Mouse (Mus musculus) midbrain, embryonic 16.5 days (tissue): Measurements from ENCODE around the gene Dlgap5. TPM values are rescaled to one million over a fixed set of nuclear protein-coding genes. Genes with fewer than 3 reads are reported as not detected.
"Not testable (repeated sequence)": the region's sequence is repeated elsewhere in the genome, so short reads cannot be mapped to it uniquely, and the experiment has no call there.

Source experiments
- ATAC-seq: fragments of 200-750 bp; cut with Nextera tagmentation; 2 replicates; pipeline ENCODE4 v1.8.0; 2017; ENCODE audit warnings: moderate TSS enrichment
- H3K27ac ChIP-seq: fragments of 300-500 bp; sonication (generic); 2 replicates; pipeline ENCODE4 v1.5.1; 2014; ENCODE audit warnings: mild to moderate bottlenecking, low read length, mixed read lengths
- H3K27me3 ChIP-seq: fragments of 300-500 bp; sonication (generic); 2 replicates; pipeline ENCODE4 v1.6.1; 2014; ENCODE audit warnings: low read depth, low read length, mixed read lengths; ENCODE audit not compliant: control insufficient read depth, insufficient read depth
- H3K36me3 ChIP-seq: fragments of 300-500 bp; sonication (generic); 2 replicates; pipeline ENCODE4 v1.6.1; 2014; ENCODE audit warnings: mild to moderate bottlenecking, low read length, moderate library complexity, mixed read lengths; ENCODE audit not compliant: control insufficient read depth, insufficient read depth
- H3K4me1 ChIP-seq: fragments of 300-500 bp; sonication (generic); 2 replicates; pipeline ENCODE4 v1.6.1; 2014; ENCODE audit warnings: mild to moderate bottlenecking, low read length, mixed read lengths; ENCODE audit not compliant: control insufficient read depth, insufficient read depth
- H3K4me2 ChIP-seq: fragments of 300-500 bp; sonication (generic); 2 replicates; pipeline ENCODE4 v1.6.1; 2014; ENCODE audit warnings: mild to moderate bottlenecking, low read length, mixed read lengths
- H3K4me3 ChIP-seq: fragments of 300-500 bp; sonication (generic); 2 replicates; pipeline ENCODE4 v1.5.1; 2014; ENCODE audit warnings: low read depth, mild to moderate bottlenecking, low read length, moderate library complexity, mixed read lengths
- H3K9ac ChIP-seq: fragments of 300-500 bp; sonication (generic); 2 replicates; pipeline ENCODE4 v1.6.1; 2014; ENCODE audit warnings: low read depth, low read length, mixed read lengths
- H3K9me3 ChIP-seq: fragments of 300-500 bp; sonication (generic); replicated peaks from 2 replicates; pipeline ENCODE4 v1.6.1; 2014; ENCODE audit warnings: mild to moderate bottlenecking, low read length, mixed read lengths; ENCODE audit not compliant: control insufficient read depth, poor library complexity, severe bottlenecking
- WGBS: fragments of 180-500 bp; shearing (Covaris S2); extraction: QIAGEN DNeasy Blood & Tissue Kit; methylation state at CpG from one replicate; pipeline ENCODE4 v1.1.7; 2014; 5-methylcytosine and 5-hydroxymethylcytosine counted together
- polyA plus RNA-seq: library from polyadenylated mRNA; unstranded; fragments of >200 nt; fragmentation: Nextera tagmentation; extraction: Ambion mirVana; gene quantifications from 2 replicates; pipeline ENCODE4 v1.2.1, GENCODE M21; 2015

Dlgap5 gene
- polyA plus RNA-seq = 3.8 and 4.4 TPM in 2 replicates

DNA sequence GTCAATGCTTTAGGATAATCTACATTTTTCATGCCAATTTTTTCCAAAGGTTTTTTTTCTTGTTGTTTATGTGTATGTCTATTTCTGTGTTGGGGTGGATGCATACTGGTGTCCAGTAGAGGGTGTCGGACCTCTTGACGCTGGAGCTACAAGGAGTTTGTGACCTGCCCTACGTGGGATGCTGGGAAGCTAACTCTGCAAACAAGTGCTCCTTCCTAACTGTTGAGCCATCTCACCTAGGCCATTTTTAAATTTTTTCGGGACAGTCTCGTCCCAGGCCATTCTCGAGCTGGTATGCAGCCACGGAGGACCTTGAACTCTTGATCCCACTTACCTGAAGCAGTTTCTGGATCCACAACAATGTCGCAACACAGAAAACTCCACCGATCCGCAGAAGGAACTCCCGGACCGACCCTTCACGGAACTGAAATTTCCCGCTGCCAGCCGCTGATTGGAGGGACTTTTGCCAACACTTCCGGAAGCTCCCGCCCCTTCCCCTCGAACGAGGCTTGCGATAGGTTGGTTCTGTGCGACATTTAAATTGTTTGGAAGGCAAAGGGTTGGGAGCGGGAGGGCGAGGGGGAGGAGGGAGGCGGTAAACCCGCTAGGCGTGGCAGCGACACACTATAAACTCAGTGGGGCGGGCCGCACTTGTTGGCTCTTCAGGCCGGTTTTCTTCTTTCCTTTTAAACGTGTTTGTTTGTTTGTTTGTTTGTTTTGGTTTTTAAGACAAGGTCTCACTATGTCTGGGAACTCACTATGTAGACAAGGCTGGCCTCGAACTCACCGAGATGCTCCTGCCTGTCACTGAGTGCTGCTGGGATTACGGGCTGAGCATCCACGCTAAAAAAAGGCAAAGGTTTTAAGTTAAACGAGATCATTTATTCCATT lies at the start of gene Dlgap5:
Gene Dlgap5 (minus strand): TSS at position 633 of the 891 bp plus-strand sequence.
- peaks cover 7% of the 10 kb centered on the region for H3K4me1 ChIP-seq
- H3K36me3 ChIP-seq = no peaks in the 10 kb centered on the region
- ATAC-seq = peak; percentile 98
- peak within 1 kb of the TSS; percentile 67 for H3K4me2 ChIP-seq
- no peak within 1 kb of the TSS for H3K27ac ChIP-seq
- no peaks in the 10 kb centered on the region for H3K27me3 ChIP-seq
- H3K4me3 ChIP-seq = peak within 1 kb of the TSS; percentile 36
- H3K9me3 ChIP-seq = no peaks in the 10 kb centered on the region
- whole genome bisulfite sequencing = under 1% methylated on average over 36 of the region's 36 CpGs
- peak within 1 kb of the TSS; percentile 1; the same call in 1 of the 2 replicates for H3K9ac ChIP-seq

DNA sequence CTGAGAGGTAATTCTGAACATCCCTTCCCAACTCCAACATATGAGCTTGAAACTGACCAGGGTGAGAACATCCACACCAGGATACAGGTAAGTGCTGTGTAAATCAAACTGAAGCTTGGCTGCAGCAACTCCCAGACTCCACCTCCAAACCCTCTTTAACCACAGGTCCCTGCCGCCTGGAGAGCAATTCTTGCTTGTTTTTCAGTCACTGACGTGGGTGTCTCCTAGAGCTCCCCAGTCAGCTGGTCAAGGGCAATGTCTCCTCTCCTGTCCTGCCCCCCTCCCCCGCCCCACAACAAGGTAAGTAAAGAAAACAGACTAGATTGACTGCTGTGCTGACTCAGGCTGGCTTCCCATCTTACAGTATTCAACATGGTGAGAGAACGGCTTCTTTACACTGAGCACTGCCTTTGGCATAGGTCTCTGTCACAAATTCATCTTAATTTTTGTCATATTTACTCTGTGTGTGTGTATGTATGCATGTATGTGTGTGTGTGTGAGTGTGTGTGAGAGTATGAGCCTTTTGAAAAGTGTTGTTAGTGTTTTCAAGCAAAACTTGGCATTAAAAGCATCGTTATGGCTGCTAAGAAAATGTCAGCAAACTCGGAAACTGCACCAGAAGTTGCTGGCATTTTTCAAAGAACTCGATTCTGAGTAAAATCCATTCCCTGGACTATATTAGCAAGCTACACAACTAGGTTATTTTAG lies 47.4 kb upstream of the Dlgap5 start:
- ATAC-seq = no peak
- Histone ChIP-seq H3K36me3 (no peaks in the 10 kb centered on the region), H3K4me3 (no peak overlapping the region), H3K27me3 (no peaks in the 10 kb centered on the region), H3K4me1 (no peaks in the 10 kb centered on the region), H3K9me3 (no peaks in the 10 kb centered on the region), H3K4me2 (no peak overlapping the region), H3K27ac (no peak overlapping the region), H3K9ac (no peak overlapping the region)
- 55% methylated on average over 7 of the region's 7 CpGs for WGBS

DNA sequence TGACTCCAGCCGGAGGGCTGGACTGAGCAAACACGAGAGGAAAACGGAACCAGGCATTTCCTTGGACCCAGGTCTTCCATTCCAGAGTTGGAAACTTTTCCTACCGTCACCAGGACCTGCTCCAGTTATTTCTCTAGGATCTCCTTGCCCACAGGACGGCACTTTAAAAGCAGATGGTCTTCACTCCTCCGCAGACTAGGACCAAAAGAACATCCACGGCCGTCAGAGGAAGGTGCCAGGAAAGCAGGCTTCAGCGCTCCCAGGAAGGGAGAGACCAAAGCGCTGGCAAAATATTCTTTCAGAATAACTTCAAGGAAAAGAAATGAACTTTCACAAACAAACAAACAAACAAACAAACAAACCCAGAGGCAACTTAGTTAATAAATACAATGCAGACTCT lies 46.2 kb upstream of the Dlgap5 start:
- Histone ChIP-seq H3K4me1 (no peaks in the 10 kb centered on the region), H3K9ac (no peak overlapping the region), H3K27me3 (no peaks in the 10 kb centered on the region), H3K36me3 (no peaks in the 10 kb centered on the region), H3K27ac (no peak overlapping the region), H3K9me3 (no peaks in the 10 kb centered on the region), H3K4me3 (no peak overlapping the region), H3K4me2 (no peak overlapping the region)
- no peak for ATAC-seq
- 86% methylated on average over 10 of the region's 10 CpGs for WGBS

DNA sequence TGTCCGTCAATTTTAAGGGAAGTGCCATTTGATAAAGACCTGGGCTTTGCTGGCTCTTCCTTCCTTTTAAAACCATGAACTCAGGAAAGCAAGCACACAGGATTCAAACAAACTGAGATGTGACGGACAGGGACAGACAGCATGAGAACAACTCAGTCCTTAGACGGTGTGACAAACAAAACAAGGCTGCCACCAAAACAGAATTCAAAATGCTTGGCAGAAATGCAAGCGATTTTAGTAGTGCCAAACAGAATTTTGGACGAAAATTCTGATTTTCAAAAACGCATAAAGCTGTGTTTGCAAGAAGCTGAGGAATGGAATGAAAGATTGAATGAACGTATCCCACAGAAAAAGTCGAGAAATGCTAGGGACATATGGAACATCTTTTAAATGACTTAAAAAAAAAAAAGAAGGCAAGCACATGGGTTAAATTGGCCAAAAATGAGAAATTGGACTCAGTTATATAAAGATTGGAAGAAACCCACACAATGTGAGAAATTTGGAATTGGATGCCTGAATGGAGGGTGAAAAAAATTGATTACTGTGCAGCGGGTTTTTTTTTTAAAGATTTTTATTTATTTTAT lies 44.8 kb upstream of the Dlgap5 start:
- no peak for ATAC-seq
- Histone ChIP-seq H3K9me3 (no peaks in the 10 kb centered on the region), H3K27me3 (no peaks in the 10 kb centered on the region), H3K4me3 (no peak overlapping the region), H3K4me2 (no peak overlapping the region), H3K36me3 (no peaks in the 10 kb centered on the region), H3K9ac (no peak overlapping the region), H3K27ac (no peak overlapping the region), H3K4me1 (no peaks in the 10 kb centered on the region)
- 86% methylated on average over 9 of the region's 9 CpGs for WGBS

DNA sequence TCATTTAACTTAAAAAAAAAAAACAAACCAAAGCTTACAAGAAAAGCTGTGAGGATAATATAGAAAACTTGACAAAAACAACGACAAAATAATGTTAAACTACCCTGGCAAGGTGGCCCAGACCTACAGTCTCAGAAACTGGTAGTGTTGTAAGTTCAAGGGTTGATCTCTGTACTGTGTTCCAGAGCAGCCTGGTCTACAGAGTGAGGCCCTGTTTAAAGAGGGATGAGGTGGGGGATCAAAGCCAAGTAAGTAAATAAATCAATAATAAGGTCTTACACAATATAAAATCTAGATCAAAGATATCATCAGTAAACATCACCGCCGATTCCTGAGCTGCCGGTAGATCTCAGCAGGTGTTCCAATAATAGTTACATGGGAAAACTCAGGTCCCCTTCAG lies 44.2 kb upstream of the Dlgap5 start:
- H3K27ac ChIP-seq = no peak overlapping the region
- ATAC-seq = no peak
- H3K9me3 ChIP-seq = no peaks in the 10 kb centered on the region
- H3K4me2 ChIP-seq = no peak overlapping the region
- 76% methylated on average over 4 of the region's 4 CpGs for WGBS
- H3K9ac ChIP-seq = no peak overlapping the region
- H3K36me3 ChIP-seq = no peaks in the 10 kb centered on the region
- no peak overlapping the region for H3K4me3 ChIP-seq
- no peaks in the 10 kb centered on the region for H3K27me3 ChIP-seq
- H3K4me1 ChIP-seq = no peaks in the 10 kb centered on the region

DNA sequence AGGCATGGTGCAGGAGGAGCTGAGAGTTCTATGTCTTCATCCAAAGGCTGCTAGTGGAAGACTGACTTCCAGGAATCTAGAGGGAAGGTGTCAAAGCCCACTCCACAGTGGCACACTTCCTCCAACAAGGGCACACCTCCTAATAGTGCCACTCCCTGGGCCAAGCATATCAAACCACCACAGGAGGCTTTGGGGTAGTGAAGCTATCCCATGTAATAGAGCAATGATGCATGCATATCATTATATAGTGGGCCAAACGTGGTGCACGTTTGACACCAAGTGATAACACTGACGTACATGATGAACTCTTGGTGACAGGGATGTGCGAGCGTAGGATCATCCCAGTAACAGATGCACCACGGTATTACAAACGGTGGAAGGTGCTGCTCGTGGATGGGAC lies 43.8 kb upstream of the Dlgap5 start:
- no peak overlapping the region for H3K9ac ChIP-seq
- H3K27ac ChIP-seq = no peak overlapping the region
- 90% methylated on average over 8 of the region's 8 CpGs for WGBS

DNA sequence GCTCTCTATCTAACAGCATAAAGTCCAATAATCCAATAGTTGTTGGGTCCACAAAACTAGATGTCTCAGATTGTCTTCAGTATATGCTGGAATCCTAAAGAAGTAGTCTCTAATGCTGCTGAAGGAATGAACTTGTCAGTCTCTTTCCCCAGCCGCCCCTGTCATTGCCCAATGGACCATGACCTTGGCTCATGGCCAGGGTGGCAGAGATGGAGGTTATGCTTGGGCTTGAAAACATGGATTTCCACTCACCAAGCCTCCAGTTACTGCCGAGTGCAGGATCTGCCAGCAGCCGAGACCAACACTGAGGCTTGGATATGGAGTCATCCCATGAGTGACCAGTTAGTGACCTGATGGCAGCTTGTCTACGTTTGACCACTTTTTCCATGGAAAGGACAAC lies 41.3 kb upstream of the Dlgap5 start:
- WGBS = 72% methylated on average over 4 of the region's 4 CpGs
- no peak overlapping the region for H3K9ac ChIP-seq
- no peak overlapping the region for H3K27ac ChIP-seq
- H3K4me1 ChIP-seq = no peaks in the 10 kb centered on the region
- H3K36me3 ChIP-seq = no peaks in the 10 kb centered on the region
- ATAC-seq = no peak
- H3K4me2 ChIP-seq = no peak overlapping the region
- no peaks in the 10 kb centered on the region for H3K27me3 ChIP-seq
- no peaks in the 10 kb centered on the region for H3K9me3 ChIP-seq
- H3K4me3 ChIP-seq = no peak overlapping the region

More for the DNA sequence above, 43.8 kb upstream of the Dlgap5 start:
- Histone ChIP-seq H3K4me3 (no peak overlapping the region), H3K27me3 (no peaks in the 10 kb centered on the region), H3K36me3 (no peaks in the 10 kb centered on the region), H3K4me1 (no peaks in the 10 kb centered on the region), H3K9me3 (no peaks in the 10 kb centered on the region), H3K4me2 (no peak overlapping the region)
- no peak for ATAC-seq

DNA sequence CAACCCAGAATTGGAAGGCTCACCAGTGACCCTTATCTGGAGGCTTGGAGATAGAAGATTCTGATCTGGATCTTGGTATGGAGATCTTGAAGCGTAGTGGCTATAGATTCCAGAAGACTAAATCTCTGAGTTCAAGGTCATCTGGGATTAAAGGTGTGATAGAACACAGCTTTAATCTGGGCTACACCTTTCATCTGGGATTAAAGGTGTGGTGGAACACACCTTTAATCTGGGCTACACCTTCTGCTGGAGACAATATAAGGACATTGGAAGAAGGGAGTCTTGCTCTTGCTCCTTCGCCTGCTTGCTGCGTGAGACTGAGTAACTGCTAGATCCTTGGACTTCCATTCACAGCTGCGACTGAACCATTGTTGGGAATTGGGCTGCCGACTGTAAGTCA lies 31.9 kb upstream of the Dlgap5 start, which contains the start of gene Fbxo34:
Gene Fbxo34 (plus strand): TSS at position 301 of the 400 bp plus-strand sequence.
- not testable (repeated sequence) for ATAC-seq, H3K9me3 ChIP-seq, H3K27ac ChIP-seq, H3K9ac ChIP-seq, H3K4me2 ChIP-seq, H3K27me3 ChIP-seq, H3K4me3 ChIP-seq, H3K36me3 ChIP-seq, H3K4me1 ChIP-seq
- WGBS = 89% methylated on average over 1 of the region's 5 CpGs
